Mouse (Mus musculus): ENCODE measurements around the gene Fam50a.

DNA sequence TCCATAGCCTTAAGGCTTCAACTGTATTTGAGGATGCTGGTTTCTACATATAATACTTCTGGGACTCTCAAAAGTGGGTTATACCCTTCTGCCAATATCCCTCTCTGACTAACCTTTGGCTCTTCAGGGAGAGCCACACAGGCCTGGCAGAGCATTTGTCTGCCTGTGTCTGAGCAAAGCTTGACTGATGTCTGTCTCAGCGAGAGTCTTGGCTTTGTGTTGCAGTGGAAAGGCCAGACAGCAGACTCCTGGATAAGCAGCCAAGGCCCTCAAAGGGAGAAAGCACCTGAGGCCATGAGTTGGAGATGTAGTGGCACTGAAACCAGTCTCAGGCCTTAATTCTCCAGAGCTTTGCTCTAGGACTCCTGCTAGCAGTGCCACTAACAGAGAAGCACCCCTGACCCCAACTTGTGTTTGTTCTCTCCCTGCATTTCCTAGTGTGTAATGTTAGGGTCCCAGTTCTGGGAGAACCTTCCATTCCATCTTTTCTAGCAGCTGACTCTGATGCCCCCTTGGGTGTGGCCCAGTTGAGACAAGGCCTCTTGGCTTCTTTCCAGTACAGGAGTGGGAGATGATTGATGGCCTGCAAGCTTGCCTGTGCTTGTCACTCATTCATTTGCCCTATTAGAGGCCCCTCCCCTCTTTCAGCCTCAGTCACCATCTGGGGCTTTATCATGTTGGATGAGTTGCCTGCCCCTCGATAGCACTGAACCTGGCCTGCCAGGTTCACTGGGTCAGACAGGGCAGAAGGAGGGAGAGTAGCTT lies 17.5 kb downstream of the Fam50a start:
- no peak for TF ChIP-seq CTCF (conservative IDR thresholded peaks at IDR 0.05; ENCODE audit: low read length)
- TF ChIP-seq POU5F1 (IDR thresholded peaks at IDR 0.05; ENCODE audit: borderline replicate concordance, low read length) = no peak
- no peak for TF ChIP-seq NANOG (IDR thresholded peaks at IDR 0.05; ENCODE audit: borderline replicate concordance, low read length)

All from E14TG2a.4 (cell line).